Mouse (Mus musculus): ENCODE results near the gene Prkab2. TPM values are rescaled to one million over a fixed set of nuclear protein-coding genes. Genes with fewer than 3 reads are reported as not detected.

The Prkab2 gene
- polyA plus RNA-seq, 1 experiment from 2014 or later: 5.5 TPM

GRCm38 (mm10) chr3:97620657-97621056 lies 37.3 kb upstream of the Prkab2 start:
- no peaks in the 10 kb centered on the region for H3K27me3 ChIP-seq (replicated peaks; ENCODE audit: control insufficient read depth, insufficient read depth, low read length)
- H3K27ac ChIP-seq (ENCODE audit: low read length): peak overlapping the region; percentile 52; the same call in 1 of the 2 replicates
- H3K4me1 ChIP-seq (ENCODE audit: control insufficient read depth, insufficient read depth, low read length): no peaks in the 10 kb centered on the region
- H3K9ac ChIP-seq (ENCODE audit: low read depth, low read length): no peak overlapping the region
- H3K36me3 ChIP-seq (ENCODE audit: control insufficient read depth, insufficient read depth, low read length): no peaks in the 10 kb centered on the region
- no peak overlapping the region for H3K4me3 ChIP-seq (ENCODE audit: low read length)
- H3K9me3 ChIP-seq (ENCODE audit: control insufficient read depth, low read length): no peaks in the 10 kb centered on the region
- WGBS: 70% methylated on average over 4 of the region's 4 CpGs
- peak; percentile 67 for ATAC-seq
- no peak overlapping the region for H3K4me2 ChIP-seq (ENCODE audit: low read depth, low read length)

GRCm38 (mm10) chr3:97624611-97625010 lies 33.4 kb upstream of the Prkab2 start:
- 31% methylated on average over 2 of the region's 2 CpGs for WGBS
- no peak overlapping the region for H3K4me3 ChIP-seq (ENCODE audit: low read length)
- no peak for ATAC-seq

GRCm38 (mm10) chr3:97627893-97628292 lies 30.1 kb upstream of the Prkab2 start:
- H3K9ac ChIP-seq (ENCODE audit: low read depth, low read length): peak overlapping the region; percentile 66
- H3K4me3 ChIP-seq (ENCODE audit: low read length): peak overlapping the region; percentile 56
- H3K27me3 ChIP-seq (replicated peaks; ENCODE audit: control insufficient read depth, insufficient read depth, low read length): no peaks in the 10 kb centered on the region
- peak overlapping the region; percentile 82 for H3K27ac ChIP-seq (ENCODE audit: low read length)
- 55% methylated on average over 7 of the region's 7 CpGs for WGBS
- no peaks in the 10 kb centered on the region for H3K36me3 ChIP-seq (ENCODE audit: control insufficient read depth, insufficient read depth, low read length)
- H3K4me2 ChIP-seq (ENCODE audit: low read depth, low read length): peak overlapping the region; percentile 61
- ATAC-seq: peak; percentile 45
- peaks cover 7% of the 10 kb centered on the region for H3K4me1 ChIP-seq (ENCODE audit: control insufficient read depth, insufficient read depth, low read length)
- no peaks in the 10 kb centered on the region for H3K9me3 ChIP-seq (ENCODE audit: control insufficient read depth, low read length)

More at GRCm38 (mm10) chr3:97624611-97625010, 33.4 kb upstream of the Prkab2 start:
- H3K9me3 ChIP-seq (ENCODE audit: control insufficient read depth, low read length): no peaks in the 10 kb centered on the region
- H3K4me1 ChIP-seq (ENCODE audit: control insufficient read depth, insufficient read depth, low read length): peaks cover 7% of the 10 kb centered on the region
- H3K36me3 ChIP-seq (ENCODE audit: control insufficient read depth, insufficient read depth, low read length): no peaks in the 10 kb centered on the region
- no peak overlapping the region for H3K4me2 ChIP-seq (ENCODE audit: low read depth, low read length)
- H3K27ac ChIP-seq (ENCODE audit: low read length): no peak overlapping the region
- H3K9ac ChIP-seq (ENCODE audit: low read depth, low read length): no peak overlapping the region
- H3K27me3 ChIP-seq (replicated peaks; ENCODE audit: control insufficient read depth, insufficient read depth, low read length): no peaks in the 10 kb centered on the region

- Histone ChIP-seq H3K4me3 (ENCODE audit: low read length) (peak within 1 kb of the TSS; percentile 56), H3K27me3 (replicated peaks; ENCODE audit: control insufficient read depth, insufficient read depth, low read length) (no peaks in the 10 kb centered on the region), H3K36me3 (ENCODE audit: control insufficient read depth, insufficient read depth, low read length) (no peaks in the 10 kb centered on the region), H3K27ac (ENCODE audit: low read length) (peak within 1 kb of the TSS; percentile 82), H3K4me2 (ENCODE audit: low read depth, low read length) (peak within 1 kb of the TSS; percentile 61), H3K9me3 (ENCODE audit: control insufficient read depth, low read length) (no peaks in the 10 kb centered on the region), H3K4me1 (ENCODE audit: control insufficient read depth, insufficient read depth, low read length) (peaks cover 8% of the 10 kb centered on the region), H3K9ac (ENCODE audit: low read depth, low read length) (peak within 1 kb of the TSS; percentile 66)
- 3% methylated on average over 18 of the region's 18 CpGs for WGBS
- peak; percentile 96 for ATAC-seq
These were observed 29.5 kb upstream of the Prkab2 start, which contains the start of gene Fmo5 for GRCm38 (mm10) chr3:97628391-97629001. TSS of gene Fmo5 (plus strand) at chr3:97628804.

GRCm38 (mm10) chr3:97629941-97630340 lies 28.1 kb upstream of the Prkab2 start:
- H3K4me3 ChIP-seq (ENCODE audit: low read length): no peak overlapping the region
- H3K4me1 ChIP-seq (ENCODE audit: control insufficient read depth, insufficient read depth, low read length): peaks cover 16% of the 10 kb centered on the region
- H3K4me2 ChIP-seq (ENCODE audit: low read depth, low read length): peak overlapping the region; percentile 6; the same call in 1 of the 2 replicates
- ATAC-seq: 0 out of 2 replicates have a peak, but pooled peaks have one; percentile 9
- peak overlapping the region; percentile 6; the same call in 1 of the 2 replicates for H3K27ac ChIP-seq (ENCODE audit: low read length)
- H3K9ac ChIP-seq (ENCODE audit: low read depth, low read length): no peak overlapping the region
- H3K36me3 ChIP-seq (ENCODE audit: control insufficient read depth, insufficient read depth, low read length): no peaks in the 10 kb centered on the region
- WGBS: 56% methylated on average over 4 of the region's 4 CpGs
- H3K9me3 ChIP-seq (ENCODE audit: control insufficient read depth, low read length): no peaks in the 10 kb centered on the region
- H3K27me3 ChIP-seq (replicated peaks; ENCODE audit: control insufficient read depth, insufficient read depth, low read length): no peaks in the 10 kb centered on the region

- Histone ChIP-seq H3K9me3 (ENCODE audit: control insufficient read depth, low read length) (no peaks in the 10 kb centered on the region), H3K36me3 (ENCODE audit: control insufficient read depth, insufficient read depth, low read length) (no peaks in the 10 kb centered on the region), H3K4me2 (ENCODE audit: low read depth, low read length) (no peak overlapping the region), H3K4me1 (ENCODE audit: control insufficient read depth, insufficient read depth, low read length) (peaks cover 16% of the 10 kb centered on the region), H3K9ac (ENCODE audit: low read depth, low read length) (no peak overlapping the region), H3K4me3 (ENCODE audit: low read length) (no peak overlapping the region), H3K27me3 (replicated peaks; ENCODE audit: control insufficient read depth, insufficient read depth, low read length) (no peaks in the 10 kb centered on the region), H3K27ac (ENCODE audit: low read length) (no peak overlapping the region)
- ATAC-seq: no peak
- 88% methylated on average over 4 of the region's 4 CpGs for WGBS
These were observed 27.2 kb upstream of the Prkab2 start for GRCm38 (mm10) chr3:97630746-97631145.

- no peak overlapping the region for H3K27ac ChIP-seq (ENCODE audit: low read length)
- WGBS: 79% methylated on average over 8 of the region's 8 CpGs
- no peak for ATAC-seq
These were observed 26.6 kb upstream of the Prkab2 start for GRCm38 (mm10) chr3:97631258-97631860.

GRCm38 (mm10) chr3:97633456-97633855 lies 24.5 kb upstream of the Prkab2 start:
- Histone ChIP-seq H3K4me1 (ENCODE audit: control insufficient read depth, insufficient read depth, low read length) (peaks cover 16% of the 10 kb centered on the region), H3K4me2 (ENCODE audit: low read depth, low read length) (no peak overlapping the region), H3K9ac (ENCODE audit: low read depth, low read length) (no peak overlapping the region), H3K9me3 (ENCODE audit: control insufficient read depth, low read length) (no peaks in the 10 kb centered on the region), H3K27ac (ENCODE audit: low read length) (peak overlapping the region; percentile 61), H3K27me3 (replicated peaks; ENCODE audit: control insufficient read depth, insufficient read depth, low read length) (no peaks in the 10 kb centered on the region), H3K36me3 (ENCODE audit: control insufficient read depth, insufficient read depth, low read length) (no peaks in the 10 kb centered on the region), H3K4me3 (ENCODE audit: low read length) (no peak overlapping the region)
- WGBS: 55% methylated on average over 4 of the region's 4 CpGs
- peak; percentile 22; the same call in 1 of the 2 replicates for ATAC-seq

More at GRCm38 (mm10) chr3:97631258-97631860, 26.6 kb upstream of the Prkab2 start:
- no peaks in the 10 kb centered on the region for H3K27me3 ChIP-seq (replicated peaks; ENCODE audit: control insufficient read depth, insufficient read depth, low read length)
- no peak overlapping the region for H3K9ac ChIP-seq (ENCODE audit: low read depth, low read length)
- H3K4me3 ChIP-seq (ENCODE audit: low read length): no peak overlapping the region
- no peaks in the 10 kb centered on the region for H3K9me3 ChIP-seq (ENCODE audit: control insufficient read depth, low read length)
- H3K4me2 ChIP-seq (ENCODE audit: low read depth, low read length): no peak overlapping the region
- no peaks in the 10 kb centered on the region for H3K36me3 ChIP-seq (ENCODE audit: control insufficient read depth, insufficient read depth, low read length)
- H3K4me1 ChIP-seq (ENCODE audit: control insufficient read depth, insufficient read depth, low read length): peaks cover 16% of the 10 kb centered on the region

- peak overlapping the region; percentile 18; the same call in 1 of the 2 replicates for H3K27ac ChIP-seq (ENCODE audit: low read length)
- no peak overlapping the region for H3K4me3 ChIP-seq (ENCODE audit: low read length)
- H3K9me3 ChIP-seq (ENCODE audit: control insufficient read depth, low read length): no peaks in the 10 kb centered on the region
- peak; percentile 73 for ATAC-seq
- no peak overlapping the region for H3K4me2 ChIP-seq (ENCODE audit: low read depth, low read length)
- H3K9ac ChIP-seq (ENCODE audit: low read depth, low read length): no peak overlapping the region
- WGBS: 41% methylated on average over 3 of the region's 3 CpGs
- H3K36me3 ChIP-seq (ENCODE audit: control insufficient read depth, insufficient read depth, low read length): no peaks in the 10 kb centered on the region
- H3K27me3 ChIP-seq (replicated peaks; ENCODE audit: control insufficient read depth, insufficient read depth, low read length): no peaks in the 10 kb centered on the region
- peaks cover 11% of the 10 kb centered on the region for H3K4me1 ChIP-seq (ENCODE audit: control insufficient read depth, insufficient read depth, low read length)
These were observed 23.7 kb upstream of the Prkab2 start for GRCm38 (mm10) chr3:97634288-97634761.

Data from intestine, embryonic 16.5 days (tissue).